Mouse (Mus musculus): Measurements from ENCODE around the gene Tmem120a.

Gene Tmem120a

DNA sequence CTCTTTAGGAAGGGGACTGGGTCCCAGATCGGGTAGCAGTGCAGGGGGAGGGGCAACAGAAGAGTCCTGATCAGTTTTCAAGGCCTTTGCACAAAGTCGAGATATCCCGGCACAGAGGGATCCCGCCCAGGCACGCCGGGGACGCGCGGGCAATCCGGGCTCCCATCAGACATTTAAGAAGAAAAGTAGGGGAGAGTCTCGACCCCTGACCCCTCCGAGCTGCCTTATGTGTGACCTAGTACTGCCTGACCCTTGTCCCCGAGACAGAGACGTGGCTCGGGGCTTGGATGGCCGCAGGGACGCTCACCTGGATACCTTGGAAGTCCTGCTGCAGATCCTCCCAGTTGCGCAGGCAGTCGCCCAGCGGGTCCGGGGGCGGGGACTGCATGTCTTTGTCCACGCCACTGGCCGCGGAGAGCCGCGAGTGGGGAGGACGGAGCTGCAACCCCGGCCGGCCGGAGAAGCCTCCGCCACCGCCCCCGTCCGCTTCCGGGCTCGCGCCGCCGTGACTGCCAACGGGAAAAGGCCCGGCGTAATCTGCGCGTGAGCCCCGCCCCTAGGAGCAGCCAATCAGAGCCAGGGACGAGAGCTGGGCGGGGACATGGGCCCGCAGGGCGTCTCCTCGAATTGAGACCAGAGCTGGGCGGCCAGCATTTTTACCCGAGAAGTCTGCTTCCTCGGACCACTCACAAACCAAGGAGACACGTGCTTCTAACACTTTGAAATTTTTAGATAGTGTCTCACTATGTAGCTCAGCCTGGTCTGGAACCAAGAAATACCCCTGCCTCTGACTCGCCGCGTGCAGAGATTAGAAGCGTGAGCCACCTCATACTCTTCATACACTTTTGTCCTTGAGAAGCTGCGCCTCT lies at the start of gene Tmem120a:
Gene Tmem120a (minus strand): TSS at position 708 of the 869 bp plus-strand sequence.
- peak; percentile 96 to 97 for DNase-seq (ENCODE audit: low spot score in 2 of 2)

- DNase-seq (ENCODE audit: low spot score in 2 of 2): no peak
These were observed 38.7 kb upstream of the Tmem120a start for GRCm38 (mm10) chr5:135782901-135783300.

DNA sequence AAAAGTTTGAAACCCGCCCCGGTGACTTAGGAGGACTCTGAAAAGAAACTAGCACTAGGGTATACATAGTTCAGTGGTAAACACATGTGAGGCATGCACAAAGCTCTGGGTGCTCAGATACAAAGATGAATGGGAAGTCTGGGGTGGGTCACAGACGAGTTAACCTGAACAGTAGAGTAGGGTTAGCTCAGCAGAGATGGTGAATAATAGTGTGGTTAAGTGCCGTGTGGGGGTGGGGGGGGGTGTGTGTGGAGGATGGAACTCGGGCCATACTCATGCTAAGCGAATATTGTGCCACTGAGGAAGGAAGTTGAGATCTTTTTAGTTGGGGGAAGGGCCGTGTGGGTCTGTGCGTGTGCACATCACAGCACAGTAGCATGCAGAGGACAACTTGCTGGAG lies 36.1 kb upstream of the Tmem120a start:
- DNase-seq (ENCODE audit: low spot score in 2 of 2): no peak

DNA sequence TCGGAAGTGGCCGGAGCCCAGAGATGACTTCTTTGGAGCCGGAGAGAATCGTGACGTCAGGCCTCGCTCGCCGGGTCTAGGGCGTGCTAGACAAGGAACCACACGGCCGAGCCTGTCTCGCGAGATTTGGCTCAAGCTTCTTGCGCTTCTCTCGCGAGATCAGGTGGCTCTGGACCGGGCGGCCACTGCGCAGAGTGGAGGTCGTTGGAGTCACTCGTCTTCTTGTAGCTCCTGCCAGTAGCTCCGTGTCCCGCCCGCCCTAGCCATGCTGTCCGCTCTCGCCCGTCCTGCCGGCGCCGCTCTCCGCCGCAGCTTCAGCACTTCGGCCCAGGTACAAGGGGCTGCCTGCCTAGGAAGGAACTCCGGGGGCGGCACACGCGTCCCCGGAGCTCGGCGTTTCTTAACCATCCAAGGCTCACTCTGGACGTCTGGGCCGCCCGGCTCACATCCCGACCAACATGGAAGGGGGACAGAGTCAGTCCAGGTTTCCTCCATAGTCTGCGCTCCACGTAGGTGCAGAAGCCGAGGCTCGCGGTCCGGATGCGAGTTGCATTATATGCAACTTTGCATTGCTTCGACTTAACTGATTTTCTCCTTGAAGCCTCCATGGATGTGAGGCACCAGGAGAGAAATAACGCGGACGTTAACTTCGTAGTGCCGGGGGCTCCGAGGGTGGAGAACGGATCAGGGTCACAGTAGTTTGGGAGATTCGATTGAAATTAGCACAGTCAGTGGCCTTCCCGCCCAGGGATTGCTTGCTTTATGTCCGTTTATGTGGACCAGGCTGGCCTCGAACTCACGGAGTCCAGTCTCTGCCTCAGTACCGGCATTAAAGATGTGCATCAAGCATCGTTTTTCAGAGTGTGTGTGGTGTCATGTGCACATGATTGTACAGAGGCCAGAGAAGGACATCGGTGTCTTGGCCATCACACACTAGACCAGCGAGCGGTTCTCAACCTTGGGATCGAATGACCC lies 34.5 kb upstream of the Tmem120a start, which contains the start of gene Mdh2:
Gene Mdh2 (plus strand): TSS at position 10 of the 975 bp plus-strand sequence.
- peak; percentile 99 for DNase-seq (ENCODE audit: low spot score in 2 of 2)

GRCm38 (mm10) chr5:135777796-135778470 lies 33.7 kb upstream of the Tmem120a start, which contains the start of gene Styxl1:
Gene Styxl1, minus strand, starts transcription at chr5:135778385.
- DNase-seq (ENCODE audit: low spot score in 2 of 2): no peak

DNA sequence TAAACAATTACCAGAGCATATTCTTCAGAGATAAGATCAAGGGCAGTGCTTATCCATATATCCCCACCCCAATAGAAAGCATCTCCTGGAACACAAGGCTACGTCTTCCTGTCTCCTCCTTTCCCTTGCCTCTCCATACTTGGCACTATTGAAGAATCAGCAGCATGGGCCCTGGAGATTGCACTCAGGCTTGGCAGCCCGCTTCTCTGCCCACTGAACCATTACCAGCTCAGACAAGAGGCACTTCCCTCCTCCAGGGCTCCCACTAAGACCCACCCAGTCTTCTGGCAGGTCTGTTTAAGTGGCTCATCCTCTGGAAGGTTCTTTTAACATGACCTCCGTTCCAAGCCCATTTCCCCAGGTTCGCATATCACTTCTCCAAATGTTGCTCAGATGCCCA lies 32.3 kb upstream of the Tmem120a start:
- DNase-seq (ENCODE audit: low spot score in 2 of 2): no peak

- DNase-seq (ENCODE audit: low spot score in 2 of 2): no peak
These were observed 28.3 kb upstream of the Tmem120a start for GRCm38 (mm10) chr5:135772519-135772918.

DNA sequence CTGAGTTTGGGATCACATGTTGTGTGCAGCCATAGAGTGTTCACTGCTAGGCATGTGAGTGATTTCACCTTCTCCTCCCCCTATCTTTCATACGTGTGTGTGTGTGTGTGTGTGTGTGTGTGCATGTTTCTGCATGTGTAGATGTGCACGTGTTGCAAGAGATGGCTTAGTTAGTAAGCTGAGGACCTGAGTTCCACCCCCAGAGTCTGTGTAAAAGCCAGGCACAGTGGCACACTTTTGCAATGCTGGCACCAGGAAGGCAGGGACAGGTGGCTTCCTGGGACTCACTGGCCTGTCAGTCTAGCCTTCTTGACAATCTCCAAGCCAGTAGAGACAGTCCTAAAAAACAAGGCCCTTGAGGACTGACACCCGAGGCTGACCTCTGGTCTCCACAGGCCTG lies 20.7 kb upstream of the Tmem120a start:
- no peak for DNase-seq (ENCODE audit: low spot score in 2 of 2)

- peak; percentile 52 to 71 for DNase-seq (ENCODE audit: low spot score in 2 of 2)
These were observed 19.3 kb upstream of the Tmem120a start for GRCm38 (mm10) chr5:135763526-135763925.

DNA sequence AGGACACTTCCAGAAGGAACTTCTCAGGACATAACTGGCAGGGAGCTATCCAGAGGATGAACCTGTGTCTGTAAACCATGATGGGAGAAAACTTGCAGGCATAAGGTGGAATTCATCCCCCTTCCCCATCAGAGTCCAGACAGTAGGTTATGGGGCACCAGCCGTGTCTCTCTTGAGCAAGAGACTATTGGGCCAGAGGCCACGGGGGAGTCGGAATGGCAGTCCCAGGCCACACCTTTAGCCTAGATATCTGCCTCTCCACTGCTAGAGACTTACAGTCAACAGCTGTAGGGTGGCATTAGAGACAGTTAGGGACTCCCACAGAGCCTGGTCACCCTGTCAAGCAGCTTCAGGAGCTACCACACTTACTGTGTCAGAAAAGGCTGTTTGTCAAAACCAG lies 17.6 kb upstream of the Tmem120a start:
- DNase-seq (ENCODE audit: low spot score in 2 of 2): no peak

DNA sequence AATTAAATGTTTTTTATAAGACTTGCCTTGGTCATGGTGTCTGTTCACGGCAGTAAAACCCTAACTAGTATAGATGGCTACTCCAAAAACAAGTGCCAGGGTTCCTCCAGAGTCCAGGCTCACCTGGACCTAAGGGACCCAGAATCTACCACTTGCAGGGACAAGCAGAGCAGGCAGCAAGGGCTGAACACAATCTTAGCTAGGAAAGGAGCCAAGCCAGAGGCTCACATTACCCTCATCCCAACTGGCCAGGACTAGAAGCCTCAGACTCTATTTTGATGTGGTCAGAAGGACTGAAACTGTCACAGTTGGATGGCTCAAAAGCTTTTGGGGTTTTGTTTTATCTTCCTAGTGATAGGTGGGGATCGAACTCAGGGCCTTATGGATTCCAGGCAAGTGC lies 7.3 kb upstream of the Tmem120a start:
- no peak for DNase-seq (ENCODE audit: low spot score in 2 of 2)

DNA sequence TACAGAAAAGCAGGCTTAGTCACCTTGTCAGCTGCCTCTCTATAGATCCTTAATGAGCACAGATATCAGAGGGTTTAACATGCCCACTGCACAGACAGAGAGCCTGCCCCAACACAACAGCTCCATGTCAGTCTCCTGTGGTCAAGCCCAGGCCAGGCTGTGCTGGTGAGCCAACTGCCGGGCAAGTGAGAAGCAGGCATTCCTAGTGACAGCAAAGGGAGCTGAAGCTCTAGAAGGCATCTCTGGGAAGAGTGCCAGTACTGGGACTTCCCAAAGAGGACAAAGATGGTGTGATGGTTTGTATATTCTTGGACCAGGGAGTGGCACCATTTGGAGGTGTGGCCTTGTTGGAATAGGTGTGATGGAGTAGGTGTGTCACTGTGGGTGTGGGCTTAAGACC lies 6.8 kb upstream of the Tmem120a start:
- DNase-seq (ENCODE audit: low spot score in 2 of 2): no peak

GRCm38 (mm10) chr5:135744742-135745141 lies 494 bp upstream of the Tmem120a start:
- DNase-seq (ENCODE audit: low spot score in 2 of 2): no peak

- no peak for DNase-seq (ENCODE audit: low spot score in 2 of 2)
These were observed 1.1 kb downstream of the Tmem120a start for GRCm38 (mm10) chr5:135742941-135743740.

- no peak for DNase-seq (ENCODE audit: low spot score in 2 of 2)
These were observed 2.1 kb downstream of the Tmem120a start for GRCm38 (mm10) chr5:135742156-135742555.

GRCm38 (mm10) chr5:135738266-135738665 lies 6.0 kb downstream of the Tmem120a start:
- DNase-seq (ENCODE audit: low spot score in 2 of 2): no peak

DNA sequence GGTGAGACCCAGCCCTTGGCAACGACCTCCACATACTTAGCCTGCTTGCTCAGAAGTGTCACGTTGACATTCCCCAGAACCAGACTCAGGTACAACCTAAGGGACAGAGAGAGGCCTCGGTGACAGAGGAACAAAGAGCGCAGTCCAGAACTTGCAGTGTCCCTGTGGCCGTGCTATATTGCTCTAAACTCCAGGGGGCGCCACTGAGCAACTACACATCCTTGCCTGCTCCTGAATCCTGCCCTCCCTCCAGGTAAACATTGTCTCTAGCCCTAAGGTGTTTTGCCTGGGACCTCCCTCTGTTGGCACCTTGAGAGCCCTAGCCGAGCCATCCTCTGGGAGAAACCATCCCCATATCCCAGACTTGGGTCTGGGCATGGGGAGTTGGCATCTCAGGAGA lies 7.1 kb downstream of the Tmem120a start:
- no peak for DNase-seq (ENCODE audit: low spot score in 2 of 2)

DNA sequence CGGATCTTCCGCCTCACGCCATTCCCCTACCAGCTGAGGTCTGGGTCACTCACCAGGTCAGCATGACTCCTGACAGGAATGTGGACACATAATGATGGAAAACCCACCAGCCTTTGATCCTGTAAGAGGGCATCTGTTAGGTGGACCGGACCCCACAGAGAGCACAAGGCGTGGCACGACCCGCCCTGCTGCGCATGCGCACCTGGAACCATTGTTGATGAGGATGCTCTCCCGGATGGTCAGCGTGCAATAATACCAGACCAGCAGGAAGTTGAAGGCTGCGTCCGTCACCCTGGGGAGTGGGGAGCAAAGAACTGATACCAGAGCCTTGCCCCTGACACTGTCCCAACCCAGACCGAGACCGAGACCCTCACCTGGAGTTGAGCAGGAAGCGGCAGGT lies 7.7 kb downstream of the Tmem120a start:
- DNase-seq (ENCODE audit: low spot score in 2 of 2): no peak

GRCm38 (mm10) chr5:135735741-135736140 lies 8.5 kb downstream of the Tmem120a start:
- no peak for DNase-seq (ENCODE audit: low spot score in 2 of 2)

DNA sequence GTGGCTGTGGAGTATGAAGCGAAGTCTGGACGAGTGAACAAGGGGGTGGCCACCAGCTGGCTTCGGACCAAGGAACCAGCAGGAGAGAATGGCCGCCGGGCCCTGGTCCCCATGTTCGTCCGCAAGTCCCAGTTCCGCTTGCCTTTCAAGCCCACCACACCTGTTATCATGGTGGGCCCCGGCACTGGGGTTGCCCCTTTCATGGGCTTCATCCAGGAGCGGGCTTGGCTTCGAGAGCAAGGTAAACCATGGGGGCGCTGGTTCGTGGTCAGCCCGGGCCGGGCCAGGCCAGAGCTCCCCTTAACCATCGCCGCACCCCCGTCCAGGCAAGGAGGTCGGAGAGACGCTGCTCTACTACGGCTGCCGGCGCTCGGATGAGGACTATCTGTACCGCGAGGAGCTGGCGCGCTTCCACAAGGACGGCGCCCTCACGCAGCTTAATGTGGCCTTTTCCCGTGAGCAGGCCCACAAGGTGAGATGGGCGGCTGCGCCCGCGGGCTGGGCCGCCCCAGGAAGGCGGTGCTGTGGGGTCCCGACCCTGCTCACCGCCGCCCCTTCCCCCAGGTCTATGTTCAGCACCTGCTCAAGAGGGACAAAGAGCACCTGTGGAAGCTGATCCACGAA lies 10.1 kb downstream of the Tmem120a start:
- DNase-seq (ENCODE audit: low spot score in 2 of 2): no peak

Data from heart, adult 9 months (tissue).